Mouse (Mus musculus): ENCODE measurements around the gene Rgp1. TPM values are rescaled to one million over a fixed set of nuclear protein-coding genes. Genes with fewer than 3 reads are reported as not detected.

Gene Rgp1
- polyA plus RNA-seq (2012; rRNA removed): 42.4 and 44.3 TPM in 2 replicates

GRCm38 (mm10) chr4:43578376-43579204 is at the start of gene Rgp1, which contains the start of gene Gba2:
Gene Rgp1, plus strand, starts transcription at chr4:43578715.
Gene Gba2, minus strand, starts transcription at chr4:43578873.
- H3K4me3 ChIP-seq (ENCODE audit: extremely low read depth, insufficient read depth, insufficient read length): peak within 1 kb of the TSS; percentile 92
- peaks cover 10% of the 10 kb centered on the region; the same call in 1 of the 2 replicates for H3K4me1 ChIP-seq (ENCODE audit: control insufficient read depth, insufficient read depth, insufficient read length)
- peak within 1 kb of the TSS; percentile 93 for H3K27ac ChIP-seq (ENCODE audit: insufficient read depth, low read length)
- WGBS: under 1% methylated on average over 74 of the region's 76 CpGs
- TF ChIP-seq POLR2A (IDR thresholded peaks at IDR 0.05; ENCODE audit: low read depth, low read length) (peak; percentile 73; the same call in 1 of the 2 replicates), CTCF (IDR thresholded peaks at IDR 0.05; ENCODE audit: extremely low read depth, insufficient read depth, insufficient read length, insufficient replicate concordance) (no peak)
- no peaks in the 10 kb centered on the region for H3K27me3 ChIP-seq (ENCODE audit: control insufficient read depth, insufficient read depth, low read length)
- H3K36me3 ChIP-seq (ENCODE audit: control insufficient read depth, insufficient read depth, low read length): peaks cover 22% of the 10 kb centered on the region
- DNase-seq (ENCODE audit: low read depth in 1 of 2, low spot score in 2 of 2): peak; percentile 53 to 82

GRCm38 (mm10) chr4:43530081-43530501 is 48.4 kb upstream of the Rgp1 start:
- Histone ChIP-seq H3K27me3 (ENCODE audit: control insufficient read depth, insufficient read depth, low read length) (no peaks in the 10 kb centered on the region; the same call in 1 of the 2 replicates), H3K27ac (ENCODE audit: insufficient read depth, low read length) (no peak overlapping the region), H3K4me1 (ENCODE audit: control insufficient read depth, insufficient read depth, insufficient read length) (no peaks in the 10 kb centered on the region), H3K4me3 (ENCODE audit: extremely low read depth, insufficient read depth, insufficient read length) (no peak overlapping the region), H3K36me3 (ENCODE audit: control insufficient read depth, insufficient read depth, low read length) (peaks cover 40% of the 10 kb centered on the region)
- no peak for TF ChIP-seq CTCF (IDR thresholded peaks at IDR 0.05; ENCODE audit: extremely low read depth, insufficient read depth, insufficient read length, insufficient replicate concordance)
- TF ChIP-seq POLR2A (IDR thresholded peaks at IDR 0.05; ENCODE audit: low read depth, low read length): no peak
- no peak for DNase-seq (ENCODE audit: low read depth in 1 of 2, low spot score in 2 of 2)
- 74% methylated on average over 8 of the region's 8 CpGs for WGBS

- H3K4me1 ChIP-seq (ENCODE audit: control insufficient read depth, insufficient read depth, insufficient read length): no peaks in the 10 kb centered on the region
- WGBS: 21% methylated on average over 7 of the region's 7 CpGs
- H3K27me3 ChIP-seq (ENCODE audit: control insufficient read depth, insufficient read depth, low read length): no peaks in the 10 kb centered on the region; the same call in 1 of the 2 replicates
- peaks cover 45% of the 10 kb centered on the region for H3K36me3 ChIP-seq (ENCODE audit: control insufficient read depth, insufficient read depth, low read length)
- H3K4me3 ChIP-seq (ENCODE audit: extremely low read depth, insufficient read depth, insufficient read length): no peak overlapping the region
- TF ChIP-seq CTCF (IDR thresholded peaks at IDR 0.05; ENCODE audit: extremely low read depth, insufficient read depth, insufficient read length, insufficient replicate concordance) (peak; percentile 74; the same call in 1 of the 2 replicates), POLR2A (IDR thresholded peaks at IDR 0.05; ENCODE audit: low read depth, low read length) (no peak)
- DNase-seq (ENCODE audit: low read depth in 1 of 2, low spot score in 2 of 2): peak; percentile 60 to 73
- H3K27ac ChIP-seq (ENCODE audit: insufficient read depth, low read length): no peak overlapping the region
Observed at GRCm38 (mm10) chr4:43530581-43530980, 47.9 kb upstream of the Rgp1 start.

GRCm38 (mm10) chr4:43533270-43533669 is 45.2 kb upstream of the Rgp1 start:
- H3K27ac ChIP-seq (ENCODE audit: insufficient read depth, low read length): peak overlapping the region; percentile 52
- WGBS: 81% methylated on average over 9 of the region's 9 CpGs
- TF ChIP-seq CTCF (IDR thresholded peaks at IDR 0.05; ENCODE audit: extremely low read depth, insufficient read depth, insufficient read length, insufficient replicate concordance): no peak
- no peak for TF ChIP-seq POLR2A (IDR thresholded peaks at IDR 0.05; ENCODE audit: low read depth, low read length)
- no peak for DNase-seq (ENCODE audit: low read depth in 1 of 2, low spot score in 2 of 2)
- H3K27me3 ChIP-seq (ENCODE audit: control insufficient read depth, insufficient read depth, low read length): no peaks in the 10 kb centered on the region
- no peak overlapping the region for H3K4me3 ChIP-seq (ENCODE audit: extremely low read depth, insufficient read depth, insufficient read length)
- peaks cover 68% of the 10 kb centered on the region for H3K36me3 ChIP-seq (ENCODE audit: control insufficient read depth, insufficient read depth, low read length)
- H3K4me1 ChIP-seq (ENCODE audit: control insufficient read depth, insufficient read depth, insufficient read length): no peaks in the 10 kb centered on the region

GRCm38 (mm10) chr4:43535628-43536027 is 42.9 kb upstream of the Rgp1 start:
- WGBS: 99% methylated on average over 8 of the region's 8 CpGs
- Histone ChIP-seq H3K4me3 (ENCODE audit: extremely low read depth, insufficient read depth, insufficient read length) (no peak overlapping the region), H3K4me1 (ENCODE audit: control insufficient read depth, insufficient read depth, insufficient read length) (no peaks in the 10 kb centered on the region), H3K36me3 (ENCODE audit: control insufficient read depth, insufficient read depth, low read length) (peaks cover 92% of the 10 kb centered on the region), H3K27me3 (ENCODE audit: control insufficient read depth, insufficient read depth, low read length) (no peaks in the 10 kb centered on the region), H3K27ac (ENCODE audit: insufficient read depth, low read length) (no peak overlapping the region)
- DNase-seq (ENCODE audit: low read depth in 1 of 2, low spot score in 2 of 2): no peak
- TF ChIP-seq POLR2A (IDR thresholded peaks at IDR 0.05; ENCODE audit: low read depth, low read length) (no peak), CTCF (IDR thresholded peaks at IDR 0.05; ENCODE audit: extremely low read depth, insufficient read depth, insufficient read length, insufficient replicate concordance) (no peak)

- no peak for TF ChIP-seq CTCF (IDR thresholded peaks at IDR 0.05; ENCODE audit: extremely low read depth, insufficient read depth, insufficient read length, insufficient replicate concordance)
- TF ChIP-seq POLR2A (IDR thresholded peaks at IDR 0.05; ENCODE audit: low read depth, low read length): no peak
- WGBS: 91% methylated on average over 9 of the region's 9 CpGs
- Histone ChIP-seq H3K27me3 (ENCODE audit: control insufficient read depth, insufficient read depth, low read length) (no peaks in the 10 kb centered on the region), H3K4me3 (ENCODE audit: extremely low read depth, insufficient read depth, insufficient read length) (no peak overlapping the region), H3K36me3 (ENCODE audit: control insufficient read depth, insufficient read depth, low read length) (peaks cover 90% of the 10 kb centered on the region), H3K4me1 (ENCODE audit: control insufficient read depth, insufficient read depth, insufficient read length) (no peaks in the 10 kb centered on the region), H3K27ac (ENCODE audit: insufficient read depth, low read length) (no peak overlapping the region)
- no peak for DNase-seq (ENCODE audit: low read depth in 1 of 2, low spot score in 2 of 2)
Observed at GRCm38 (mm10) chr4:43536031-43536430, 42.5 kb upstream of the Rgp1 start.

- TF ChIP-seq POLR2A (IDR thresholded peaks at IDR 0.05; ENCODE audit: low read depth, low read length) (no peak), CTCF (IDR thresholded peaks at IDR 0.05; ENCODE audit: extremely low read depth, insufficient read depth, insufficient read length, insufficient replicate concordance) (no peak)
- Histone ChIP-seq H3K27me3 (ENCODE audit: control insufficient read depth, insufficient read depth, low read length) (no peaks in the 10 kb centered on the region), H3K4me1 (ENCODE audit: control insufficient read depth, insufficient read depth, insufficient read length) (no peaks in the 10 kb centered on the region), H3K36me3 (ENCODE audit: control insufficient read depth, insufficient read depth, low read length) (peaks cover 87% of the 10 kb centered on the region), H3K27ac (ENCODE audit: insufficient read depth, low read length) (no peak overlapping the region), H3K4me3 (ENCODE audit: extremely low read depth, insufficient read depth, insufficient read length) (no peak overlapping the region)
- 95% methylated on average over 3 of the region's 3 CpGs for WGBS
- DNase-seq (ENCODE audit: low read depth in 1 of 2, low spot score in 2 of 2): no peak
Observed at GRCm38 (mm10) chr4:43542044-43542443, 36.5 kb upstream of the Rgp1 start.

Measured in spleen, adult 2 months (tissue).